Mouse (Mus musculus): ENCODE data around the gene Btg4. TPM values are rescaled to one million over a fixed set of nuclear protein-coding genes. Genes with fewer than 3 reads are reported as not detected.

The Btg4 gene
- polyA plus RNA-seq, 1 experiment from 2014 or later, result not detected

- Histone ChIP-seq H3K4me2 (ENCODE audit: low read length) (no peak overlapping the region), H3K9ac (ENCODE audit: low read depth, low read length) (no peak overlapping the region), H3K27ac (no peak overlapping the region), H3K4me1 (replicated peaks; ENCODE audit: insufficient read depth, low read length) (no peaks in the 10 kb centered on the region), H3K4me3 (replicated peaks; ENCODE audit: low read depth, low read length) (no peak overlapping the region), H3K9me3 (replicated peaks; ENCODE audit: low read length) (no peaks in the 10 kb centered on the region), H3K36me3 (ENCODE audit: insufficient read depth, low read length) (no peaks in the 10 kb centered on the region), H3K27me3 (ENCODE audit: insufficient read depth, low read length) (no peaks in the 10 kb centered on the region)
- DNase-seq (ENCODE audit: low spot score) (peak; percentile 11), ATAC-seq (replicated peaks; ENCODE audit: low FRiP score, low read depth) (no peak)
- no peak for TF ChIP-seq CTCF (IDR thresholded peaks at IDR 0.05; ENCODE audit: low read depth)
- WGBS, result 63% methylated on average over 3 of the region's 3 CpGs
Measured at GRCm38 (mm10) chr9:51056360-51057324, 4.1 kb upstream of the Btg4 start.

GRCm38 (mm10) chr9:51058951-51059521, 1.7 kb upstream of the Btg4 start:
- no peaks in the 10 kb centered on the region for H3K27me3 ChIP-seq (ENCODE audit: insufficient read depth, low read length)
- no peak overlapping the region for H3K27ac ChIP-seq
- TF ChIP-seq CTCF (IDR thresholded peaks at IDR 0.05; ENCODE audit: low read depth), result no peak
- no peak overlapping the region for H3K4me2 ChIP-seq (ENCODE audit: low read length)
- DNase-seq (ENCODE audit: low spot score) (no peak), ATAC-seq (replicated peaks; ENCODE audit: low FRiP score, low read depth) (no peak)
- no peaks in the 10 kb centered on the region for H3K9me3 ChIP-seq (replicated peaks; ENCODE audit: low read length)
- 0 out of 2 replicates have a peak, but pooled peaks cover 2% of the 10 kb centered on the region for H3K36me3 ChIP-seq (ENCODE audit: insufficient read depth, low read length)
- no peaks in the 10 kb centered on the region for H3K4me1 ChIP-seq (replicated peaks; ENCODE audit: insufficient read depth, low read length)
- no peak overlapping the region for H3K9ac ChIP-seq (ENCODE audit: low read depth, low read length)
- no peak overlapping the region for H3K4me3 ChIP-seq (replicated peaks; ENCODE audit: low read depth, low read length)
- WGBS, result 78% methylated on average over 4 of the region's 4 CpGs

- H3K27ac ChIP-seq, result no peak overlapping the region
- no peaks in the 10 kb centered on the region for H3K4me1 ChIP-seq (replicated peaks; ENCODE audit: insufficient read depth, low read length)
- no peak overlapping the region for H3K4me2 ChIP-seq (ENCODE audit: low read length)
- no peaks in the 10 kb centered on the region for H3K27me3 ChIP-seq (ENCODE audit: insufficient read depth, low read length)
- DNase-seq (ENCODE audit: low spot score), result no peak
- no peak overlapping the region for H3K4me3 ChIP-seq (replicated peaks; ENCODE audit: low read depth, low read length)
- WGBS, result 33% methylated on average over 3 of the region's 3 CpGs
- ATAC-seq (replicated peaks; ENCODE audit: low FRiP score, low read depth), result no peak
- no peak overlapping the region for H3K9ac ChIP-seq (ENCODE audit: low read depth, low read length)
- no peaks in the 10 kb centered on the region for H3K9me3 ChIP-seq (replicated peaks; ENCODE audit: low read length)
- H3K36me3 ChIP-seq (ENCODE audit: insufficient read depth, low read length), result no peaks in the 10 kb centered on the region
- TF ChIP-seq CTCF (IDR thresholded peaks at IDR 0.05; ENCODE audit: low read depth), result no peak
Measured at GRCm38 (mm10) chr9:51068202-51068601, 7.5 kb downstream of the Btg4 start.

- H3K27ac ChIP-seq, result no peak overlapping the region
- 77% methylated on average over 4 of the region's 4 CpGs for WGBS
Measured at GRCm38 (mm10) chr9:51070801-51071200, 10.1 kb downstream of the Btg4 start.

GRCm38 (mm10) chr9:51075780-51076179, 15.1 kb downstream of the Btg4 start:
- Histone ChIP-seq H3K4me3 (replicated peaks; ENCODE audit: low read depth, low read length) (peak overlapping the region; percentile 53), H3K4me1 (replicated peaks; ENCODE audit: insufficient read depth, low read length) (peaks cover 8% of the 10 kb centered on the region), H3K9me3 (replicated peaks; ENCODE audit: low read length) (no peaks in the 10 kb centered on the region), H3K27ac (no peak overlapping the region), H3K9ac (ENCODE audit: low read depth, low read length) (no peak overlapping the region), H3K36me3 (ENCODE audit: insufficient read depth, low read length) (no peaks in the 10 kb centered on the region), H3K27me3 (ENCODE audit: insufficient read depth, low read length) (no peaks in the 10 kb centered on the region), H3K4me2 (ENCODE audit: low read length) (peak overlapping the region; percentile 97)
- ATAC-seq (replicated peaks; ENCODE audit: low FRiP score, low read depth) (no peak), DNase-seq (ENCODE audit: low spot score) (peak; percentile 57)
- 28% methylated on average over 3 of the region's 3 CpGs for WGBS
- TF ChIP-seq CTCF (IDR thresholded peaks at IDR 0.05; ENCODE audit: low read depth), result no peak

More at GRCm38 (mm10) chr9:51070801-51071200, 10.1 kb downstream of the Btg4 start:
- H3K4me3 ChIP-seq (replicated peaks; ENCODE audit: low read depth, low read length), result no peak overlapping the region
- H3K4me2 ChIP-seq (ENCODE audit: low read length), result no peak overlapping the region
- no peak overlapping the region for H3K9ac ChIP-seq (ENCODE audit: low read depth, low read length)
- no peaks in the 10 kb centered on the region for H3K4me1 ChIP-seq (replicated peaks; ENCODE audit: insufficient read depth, low read length)
- H3K36me3 ChIP-seq (ENCODE audit: insufficient read depth, low read length), result no peaks in the 10 kb centered on the region
- ATAC-seq (replicated peaks; ENCODE audit: low FRiP score, low read depth) (no peak), DNase-seq (ENCODE audit: low spot score) (no peak)
- H3K9me3 ChIP-seq (replicated peaks; ENCODE audit: low read length), result no peaks in the 10 kb centered on the region
- no peak for TF ChIP-seq CTCF (IDR thresholded peaks at IDR 0.05; ENCODE audit: low read depth)
- H3K27me3 ChIP-seq (ENCODE audit: insufficient read depth, low read length), result no peaks in the 10 kb centered on the region

GRCm38 (mm10) chr9:51076300-51076978, 15.7 kb downstream of the Btg4 start:
- no peak for TF ChIP-seq CTCF (IDR thresholded peaks at IDR 0.05; ENCODE audit: low read depth)
- peaks cover 8% of the 10 kb centered on the region for H3K4me1 ChIP-seq (replicated peaks; ENCODE audit: insufficient read depth, low read length)
- H3K4me3 ChIP-seq (replicated peaks; ENCODE audit: low read depth, low read length), result peak overlapping the region; percentile 53
- H3K27ac ChIP-seq, result peak overlapping the region; percentile 68; the same call in 1 of the 2 replicates
- H3K36me3 ChIP-seq (ENCODE audit: insufficient read depth, low read length), result no peaks in the 10 kb centered on the region
- no peaks in the 10 kb centered on the region for H3K27me3 ChIP-seq (ENCODE audit: insufficient read depth, low read length)
- under 1% methylated on average over 17 of the region's 17 CpGs for WGBS
- peak; percentile 55 for ATAC-seq (replicated peaks; ENCODE audit: low FRiP score, low read depth)
- peak; percentile 37 for DNase-seq (ENCODE audit: low spot score)
- peak overlapping the region; percentile 61 for H3K9ac ChIP-seq (ENCODE audit: low read depth, low read length)
- no peaks in the 10 kb centered on the region for H3K9me3 ChIP-seq (replicated peaks; ENCODE audit: low read length)
- peak overlapping the region; percentile 97 for H3K4me2 ChIP-seq (ENCODE audit: low read length)
